Mouse (Mus musculus): ENCODE results near the gene Tesk1. TPM values are rescaled to one million over a fixed set of nuclear protein-coding genes. Genes with fewer than 3 reads are reported as not detected.
"Not testable (repeated sequence)": the region's sequence is repeated elsewhere in the genome, so short reads cannot be mapped to it uniquely, and the experiment has no call there.

The Tesk1 gene
- total RNA-seq, 2 experiments from 2014 or later = 55.3 to 58.2 TPM

- no peak for DNase-seq
Observed at GRCm38 (mm10) chr4:43453413-43453812, 11.7 kb downstream of the Tesk1 start.

- no peak for DNase-seq
Observed at GRCm38 (mm10) chr4:43454041-43454836, 12.5 kb downstream of the Tesk1 start, which contains the start of gene Cd72. Cd72 (minus strand) TSS chr4:43454628.

- no peak for DNase-seq
Observed at GRCm38 (mm10) chr4:43456470-43456869, 14.7 kb downstream of the Tesk1 start.

DNA sequence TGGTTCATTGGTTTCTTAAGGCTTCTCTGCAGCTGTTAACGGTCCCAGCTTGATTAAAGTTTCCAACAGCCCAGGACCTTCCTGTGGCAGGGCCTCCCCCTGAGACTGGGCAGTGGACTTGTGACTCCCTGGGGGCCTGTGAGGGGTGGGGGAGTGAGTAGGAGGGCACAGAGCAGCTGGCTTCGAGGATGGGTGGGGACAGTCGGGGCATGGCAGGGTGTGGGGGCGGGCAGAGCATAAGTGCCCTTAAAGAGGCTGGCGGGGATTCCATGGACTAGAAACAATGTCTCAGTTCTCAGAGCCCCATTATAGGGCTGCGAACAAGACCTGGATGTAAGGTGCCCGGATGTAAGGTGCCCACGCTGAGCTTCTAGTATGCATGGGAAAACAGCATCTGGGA lies 15.4 kb downstream of the Tesk1 start:
- DNase-seq = no peak

- DNase-seq = no peak
Observed at GRCm38 (mm10) chr4:43463102-43463501, 21.4 kb downstream of the Tesk1 start.

DNA sequence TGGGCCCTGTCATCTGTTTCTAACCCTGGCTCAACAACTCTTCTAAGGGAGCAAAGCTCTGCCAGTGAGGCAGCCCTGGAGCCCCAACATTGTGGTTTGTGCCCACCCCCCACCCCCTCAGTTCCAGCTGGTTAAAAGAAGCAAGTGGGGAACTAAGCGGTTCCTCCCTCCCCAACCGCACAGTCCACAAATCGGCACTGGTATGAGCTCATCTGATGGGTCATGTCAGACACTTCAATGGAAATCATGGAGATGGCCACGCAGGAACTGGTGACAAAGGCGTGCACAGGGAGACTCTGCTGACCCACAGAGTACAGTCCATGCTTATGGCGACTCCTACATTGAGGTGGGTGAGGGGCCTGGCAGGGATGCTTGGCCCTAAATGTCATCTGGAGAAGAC lies 24.2 kb downstream of the Tesk1 start:
- no peak for DNase-seq

DNA sequence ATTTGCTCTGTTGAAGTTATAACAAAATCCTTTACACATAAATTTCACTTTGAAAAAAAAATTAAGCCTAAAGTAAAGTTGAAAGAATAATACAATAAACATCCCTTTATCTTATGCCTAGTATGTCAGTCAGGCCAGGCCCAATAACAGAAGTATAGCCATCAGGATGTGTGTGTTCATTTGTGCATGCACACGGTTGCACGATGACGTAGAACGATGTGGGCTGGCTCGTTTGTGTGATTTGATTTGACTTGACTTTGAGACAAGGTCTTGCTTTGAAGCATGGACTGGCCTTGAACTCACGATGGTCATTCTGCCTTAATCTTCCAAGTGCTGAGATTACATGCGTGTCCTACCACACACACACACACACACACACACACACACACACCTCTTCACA lies 25.1 kb downstream of the Tesk1 start:
- DNase-seq = no peak

- no peak for DNase-seq
Observed at GRCm38 (mm10) chr4:43470301-43470700, 28.6 kb downstream of the Tesk1 start.

DNA sequence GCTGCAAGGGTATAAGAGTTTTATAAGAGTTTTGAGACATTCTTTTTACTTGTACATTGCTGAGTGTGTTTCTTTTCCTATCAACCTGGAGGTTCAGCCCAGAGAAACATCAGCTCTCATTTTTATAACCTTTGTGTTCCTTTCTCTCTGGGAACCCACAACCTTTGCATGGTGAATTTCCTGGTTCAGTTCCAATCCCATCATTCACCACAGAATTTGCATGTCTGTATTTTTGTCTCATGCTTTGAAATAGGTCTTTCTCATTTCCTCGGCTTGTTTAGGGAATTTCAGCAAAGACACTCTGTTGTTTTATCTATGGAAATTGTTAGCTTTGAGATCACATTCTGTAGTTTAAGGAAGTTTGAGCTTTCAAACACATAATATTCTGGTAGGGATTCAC lies 31.9 kb downstream of the Tesk1 start:
- DNase-seq = no peak

GRCm38 (mm10) chr4:43476604-43477003 lies 34.9 kb downstream of the Tesk1 start:
- DNase-seq = no peak

DNA sequence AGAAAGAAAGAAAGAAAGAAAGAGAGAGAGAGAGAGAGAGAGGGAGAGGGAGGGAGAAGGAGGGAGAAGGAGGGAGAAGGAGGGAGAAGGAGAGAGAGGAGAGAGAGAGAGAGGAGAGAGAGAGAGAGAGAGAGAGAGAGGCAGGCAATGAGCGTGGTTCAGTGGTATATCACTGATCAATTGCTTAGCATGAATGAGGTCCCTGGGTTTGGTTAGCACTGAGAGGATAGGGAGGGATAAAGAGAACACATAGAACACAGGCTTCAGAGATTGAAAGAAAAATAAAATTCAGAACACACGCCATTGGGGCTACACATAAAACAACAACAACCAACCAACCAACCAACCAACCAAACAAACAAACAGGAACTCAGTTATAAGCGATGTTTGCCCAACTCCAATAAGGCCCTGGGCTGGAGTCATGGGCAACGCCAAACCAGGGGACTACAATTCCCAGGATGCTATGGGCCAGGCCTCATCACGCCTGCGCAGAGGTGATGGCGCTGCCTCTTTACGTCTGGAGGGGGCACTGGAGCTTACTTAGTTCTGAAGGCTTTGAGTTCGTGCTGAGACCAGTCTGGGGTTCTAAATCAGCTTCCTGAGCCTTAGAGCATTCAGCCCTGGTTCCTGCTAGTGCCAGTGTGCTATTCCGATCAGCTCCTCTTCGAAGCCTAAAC lies 36.3 kb downstream of the Tesk1 start:
- DNase-seq = peak; percentile 91

DNA sequence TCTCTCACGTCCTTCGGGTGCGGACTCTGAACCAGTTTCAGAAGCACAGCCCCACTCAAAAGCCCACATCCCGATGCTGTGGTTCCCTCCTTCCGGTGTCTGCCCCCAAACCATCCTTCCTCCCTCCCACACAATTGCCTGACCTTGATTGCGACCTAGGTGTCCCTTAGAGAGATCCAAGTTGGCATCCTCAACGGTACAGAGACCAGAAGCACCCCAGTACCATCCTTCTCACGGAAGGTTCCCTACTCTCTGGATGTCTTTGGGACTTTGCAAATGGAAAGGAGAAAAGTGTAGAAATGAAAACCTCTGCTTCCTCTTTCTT lies 36.8 kb downstream of the Tesk1 start:
- DNase-seq = no peak

DNA sequence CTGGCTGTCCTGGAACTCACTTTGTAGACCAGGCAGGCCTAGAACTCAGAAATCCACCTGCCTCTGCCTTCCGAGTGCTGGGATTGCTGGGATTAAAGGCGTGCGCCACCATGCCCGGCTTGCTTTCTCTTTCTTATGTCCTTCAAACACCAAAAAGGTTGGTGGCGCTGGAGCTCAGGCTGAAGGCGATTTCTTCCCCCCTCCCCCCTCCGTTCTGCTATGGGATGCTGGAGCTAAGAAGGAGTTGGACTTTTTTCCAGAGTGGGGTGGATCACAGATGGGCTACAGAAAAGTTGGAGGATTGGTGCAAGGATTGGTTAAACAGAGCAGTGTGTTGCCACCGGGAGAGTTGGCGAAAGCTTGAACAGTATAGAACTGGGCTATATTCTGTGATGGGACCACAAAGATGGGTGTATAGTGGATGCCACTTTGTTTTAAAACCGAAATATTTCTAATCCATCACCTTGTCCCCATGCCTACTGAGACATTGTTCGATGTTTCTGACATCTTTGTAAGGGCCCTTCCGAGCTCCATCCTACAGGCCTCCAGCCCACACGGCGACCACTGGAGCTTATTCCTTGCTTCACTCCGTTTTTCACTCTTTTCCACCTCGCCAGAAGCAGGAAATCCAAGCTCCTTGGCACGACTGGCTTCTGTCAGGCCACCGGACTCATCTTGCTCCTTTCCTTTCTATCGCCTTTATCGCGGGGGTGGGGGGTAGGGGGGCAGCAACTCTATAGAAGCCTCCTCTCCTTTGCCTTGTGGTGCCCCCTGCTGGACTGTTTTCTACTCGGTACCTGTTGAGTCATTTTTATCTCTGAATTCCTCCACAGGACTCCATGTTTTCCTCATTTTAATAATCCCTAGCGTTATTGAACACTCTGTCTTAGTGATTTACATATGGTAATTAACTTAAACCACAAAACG lies 37.4 kb downstream of the Tesk1 start:
- peak; percentile 82 for DNase-seq

GRCm38 (mm10) chr4:43480985-43481384 lies 39.2 kb downstream of the Tesk1 start:
- no peak for DNase-seq

DNA sequence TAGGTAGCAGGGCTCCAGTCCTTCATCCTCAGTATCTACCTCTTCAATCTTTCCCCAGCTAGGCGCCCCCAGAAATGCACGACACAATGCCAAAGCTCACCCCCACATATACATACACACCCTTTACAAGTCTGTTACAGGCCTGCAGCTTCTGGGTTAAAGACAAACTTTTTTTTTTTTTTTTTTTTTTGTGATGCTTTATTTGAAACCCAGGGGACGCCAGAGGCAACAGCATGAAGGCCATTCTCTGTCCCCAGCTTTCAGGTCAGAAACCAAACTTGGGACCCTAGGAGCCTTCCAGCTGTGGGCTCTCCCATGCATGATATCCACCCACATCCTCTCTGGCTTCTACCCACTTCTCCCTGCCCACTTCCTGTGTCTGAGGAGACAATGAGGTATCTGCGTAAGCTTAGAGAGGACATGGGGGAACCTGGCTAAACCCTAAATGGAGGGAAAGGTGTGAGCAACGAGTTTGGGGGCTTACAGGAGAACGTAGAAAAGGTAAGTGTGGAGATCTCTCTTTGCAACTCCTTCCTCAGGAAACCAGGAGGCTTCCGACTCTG lies 40.2 kb downstream of the Tesk1 start:
- DNase-seq = no peak

DNA sequence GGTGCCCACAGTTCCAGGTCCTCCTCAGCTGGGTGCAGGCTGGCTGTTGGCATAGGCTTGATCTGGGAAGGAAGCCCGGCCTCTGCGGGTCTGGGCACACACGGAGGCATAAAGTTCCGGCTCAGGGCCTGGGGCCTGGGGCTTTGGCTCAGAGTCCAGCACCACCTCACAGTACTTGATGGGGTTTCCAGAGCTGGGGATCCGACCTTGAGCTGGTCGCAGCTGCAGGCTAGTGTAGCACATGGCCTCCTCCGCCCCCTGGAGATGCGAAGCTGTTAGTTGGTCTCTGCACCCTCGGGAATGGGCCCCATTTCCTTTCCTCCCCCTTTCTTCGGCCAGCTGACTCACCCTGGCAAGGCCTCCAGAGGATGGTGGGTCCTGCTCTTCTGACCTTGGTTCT lies 40.9 kb downstream of the Tesk1 start:
- DNase-seq = peak; percentile 59

DNA sequence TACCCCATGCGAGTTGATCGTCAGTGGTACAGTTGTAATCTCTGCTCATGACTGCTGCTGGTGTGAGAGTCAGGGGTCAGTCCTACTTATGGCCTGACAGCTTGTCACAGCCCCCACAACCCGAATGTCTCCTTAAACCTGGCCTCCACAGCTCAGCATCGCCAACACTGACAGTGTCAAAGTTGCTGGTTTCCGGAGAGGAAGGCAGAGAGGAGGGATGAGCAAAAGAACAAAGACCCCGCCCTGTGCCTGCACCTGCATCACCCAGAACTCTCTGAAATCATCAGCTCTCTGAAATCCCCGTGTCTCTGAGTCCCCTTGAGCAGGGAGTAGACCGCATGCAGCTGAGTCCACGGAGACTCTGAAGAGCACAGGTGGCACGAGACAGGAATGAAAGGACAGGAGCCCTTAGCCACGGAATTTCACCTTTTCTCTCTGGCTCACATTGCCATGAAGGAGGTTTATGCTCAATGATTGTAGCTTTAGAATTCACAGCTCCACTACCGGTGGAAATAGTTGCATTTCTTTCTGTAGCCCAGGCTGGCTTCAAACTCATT lies 41.9 kb downstream of the Tesk1 start, which contains the start of gene Sit1:
Gene Sit1, minus strand, starts transcription at position 200 of the 557 bp plus-strand sequence.
- no peak for DNase-seq

- DNase-seq = not testable (repeated sequence)
Observed at GRCm38 (mm10) chr4:43485666-43486065, 43.9 kb downstream of the Tesk1 start.

GRCm38 (mm10) chr4:43489611-43490010 lies 47.9 kb downstream of the Tesk1 start:
- DNase-seq = no peak

GRCm38 (mm10) chr4:43490801-43491200 lies 49.1 kb downstream of the Tesk1 start:
- no peak for DNase-seq

GRCm38 (mm10) chr4:43492101-43492820 lies 50.5 kb downstream of the Tesk1 start:
- no peak for DNase-seq
